Mouse (Mus musculus): Measurements from ENCODE around the gene Ap2a1. TPM values are rescaled to one million over a fixed set of nuclear protein-coding genes. Genes with fewer than 3 reads are reported as not detected.

The Ap2a1 gene
- total RNA-seq, 4 experiments from 2014 or later: 61.0 to 74.9 (median 67.2) TPM

DNA sequence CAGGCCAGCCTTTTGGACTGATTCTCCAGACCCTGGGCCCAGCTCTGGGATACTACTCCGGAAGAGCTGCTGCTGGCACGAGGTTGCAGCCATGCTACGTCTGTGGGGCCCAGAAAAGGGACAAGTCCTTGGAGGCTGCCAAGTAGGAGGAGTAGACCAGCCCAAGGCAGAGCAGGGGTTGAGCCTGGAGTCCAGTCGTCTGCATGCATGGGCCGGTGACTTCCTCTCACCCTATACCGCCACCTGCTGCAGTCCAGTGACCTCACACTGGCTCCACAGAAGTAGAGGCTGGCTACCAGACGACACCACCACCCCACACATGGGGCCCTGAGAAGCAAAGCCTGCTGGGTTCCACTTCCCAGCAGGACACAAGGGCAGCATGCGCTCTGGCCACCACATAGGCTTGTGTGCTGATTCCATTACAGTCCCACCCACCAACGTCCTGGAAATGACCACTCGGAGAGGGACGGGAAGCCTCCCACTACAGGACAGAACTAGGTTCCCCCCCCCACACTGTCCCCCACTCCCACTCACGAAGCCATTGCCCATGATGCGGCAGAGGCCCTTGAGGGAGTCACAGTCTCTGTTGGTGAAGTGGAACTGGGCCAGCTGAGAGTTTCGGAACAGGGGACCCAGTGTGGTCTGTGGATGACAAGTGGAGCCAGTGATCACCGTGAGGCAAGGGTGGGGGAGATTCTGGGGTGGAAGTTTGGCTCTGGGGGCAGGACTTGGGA lies 62.9 kb downstream of the Ap2a1 start:
- peak; percentile 66 for DNase-seq (ENCODE audit: low spot score)

DNA sequence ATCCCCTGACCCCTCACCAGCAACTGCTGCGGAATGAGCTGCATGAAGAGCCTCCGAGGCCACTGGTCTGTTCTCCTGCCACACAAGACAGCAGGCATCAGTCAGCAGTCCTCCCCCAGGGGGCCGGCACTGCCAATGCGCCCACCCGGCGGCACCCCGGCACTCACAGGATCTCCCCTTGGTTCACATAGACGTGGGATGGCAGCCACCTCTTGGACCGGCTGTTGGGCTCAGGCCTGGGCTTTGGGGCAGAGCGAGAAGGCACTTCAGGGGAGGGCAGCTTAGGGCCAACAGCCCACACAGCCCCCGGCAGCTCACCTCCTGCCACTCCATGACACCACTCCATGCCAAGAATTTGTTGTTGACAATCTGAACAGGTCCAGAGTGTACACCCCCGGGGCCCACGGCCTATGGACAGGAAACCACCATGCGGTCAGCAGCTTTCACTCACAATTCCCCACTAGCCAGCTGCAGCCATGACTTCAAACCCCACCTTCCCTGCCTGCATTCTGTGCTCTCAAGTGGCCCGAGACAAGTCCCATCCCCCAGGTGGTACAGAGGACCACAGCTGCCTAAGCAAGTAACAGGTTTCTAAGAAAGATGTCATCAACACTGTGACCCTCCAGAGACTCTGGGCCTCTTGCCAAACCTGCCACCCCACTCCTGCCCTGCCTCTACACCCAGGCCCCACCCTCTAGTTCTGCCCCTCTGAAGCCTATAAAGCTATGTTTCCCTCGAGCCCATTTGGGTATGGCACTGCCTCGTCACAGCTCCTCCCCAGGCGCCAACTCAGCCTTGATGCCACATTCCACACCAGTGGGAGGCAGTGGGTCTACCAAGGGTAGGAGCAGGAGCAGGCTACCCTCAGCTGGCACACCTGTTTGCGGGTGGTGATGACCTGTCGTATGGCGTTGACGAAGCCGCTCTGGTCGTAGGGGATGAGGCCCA lies 64.4 kb downstream of the Ap2a1 start:
- DNase-seq (ENCODE audit: low spot score): no peak

DNA sequence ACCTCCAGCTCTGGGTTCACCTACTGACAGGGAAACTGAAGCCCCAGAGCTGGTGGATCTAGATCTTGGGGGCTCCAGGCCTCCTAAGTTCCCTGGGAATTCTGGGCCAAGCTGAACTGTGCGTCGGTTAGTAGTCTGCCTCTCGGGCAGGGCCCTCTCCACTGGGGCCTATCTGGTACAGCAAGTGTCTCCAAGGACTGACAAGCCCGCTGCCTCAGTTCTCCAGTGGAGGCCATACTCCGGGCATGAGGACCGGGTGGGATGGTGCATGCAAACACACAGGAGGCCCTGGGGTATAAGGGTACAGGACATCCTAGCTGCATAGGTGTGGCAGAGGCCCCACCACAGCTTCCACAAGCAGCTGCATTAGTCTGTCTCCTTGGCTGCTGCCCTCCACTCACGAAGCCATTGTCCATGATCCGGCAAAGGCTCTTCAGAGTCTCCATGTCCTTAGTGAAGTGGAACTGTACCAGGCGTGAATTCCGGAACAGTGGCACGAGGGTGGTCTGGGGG lies 65.3 kb downstream of the Ap2a1 start:
- no peak for DNase-seq (ENCODE audit: low spot score)

DNA sequence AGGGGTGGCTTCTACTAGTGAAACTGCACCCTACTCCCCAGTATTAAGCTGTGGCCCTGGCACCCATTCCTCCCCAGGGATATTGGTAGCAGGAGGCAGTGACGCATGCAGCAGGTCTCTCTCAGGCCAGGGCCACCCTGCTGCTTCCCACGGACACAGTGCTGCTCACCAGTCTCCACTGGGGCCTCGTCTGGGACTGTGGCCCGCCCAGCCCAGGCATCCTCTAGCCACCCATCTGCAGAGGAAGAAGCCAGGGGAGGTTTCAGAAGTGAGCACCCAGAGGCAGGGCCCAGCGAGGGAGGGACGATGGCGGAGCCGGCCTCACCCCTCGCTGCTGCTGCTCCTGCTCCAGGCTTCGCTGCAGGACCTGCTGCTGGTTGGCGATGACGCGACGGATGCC lies 66.1 kb downstream of the Ap2a1 start:
- DNase-seq (ENCODE audit: low spot score): no peak

DNA sequence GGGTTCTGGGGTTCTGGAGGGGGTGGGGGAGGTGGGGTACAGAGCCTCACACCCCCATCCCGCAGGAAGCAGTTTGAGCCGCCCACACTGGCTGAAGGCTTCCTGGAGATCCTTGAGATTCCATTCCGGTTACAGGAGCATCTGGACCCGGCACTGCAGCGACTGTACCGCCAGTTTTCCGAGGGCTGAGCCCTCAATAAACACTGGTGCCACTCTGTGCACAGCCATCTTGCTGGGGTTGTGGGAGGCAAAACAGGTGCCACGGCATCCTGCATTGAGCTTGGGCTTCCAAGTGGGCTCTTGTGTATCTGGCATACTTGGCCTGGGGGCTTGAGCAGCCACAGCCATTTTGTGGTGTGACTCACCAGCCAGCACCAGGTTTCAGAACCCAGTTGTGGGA lies 66.9 kb downstream of the Ap2a1 start:
- no peak for DNase-seq (ENCODE audit: low spot score)

DNA sequence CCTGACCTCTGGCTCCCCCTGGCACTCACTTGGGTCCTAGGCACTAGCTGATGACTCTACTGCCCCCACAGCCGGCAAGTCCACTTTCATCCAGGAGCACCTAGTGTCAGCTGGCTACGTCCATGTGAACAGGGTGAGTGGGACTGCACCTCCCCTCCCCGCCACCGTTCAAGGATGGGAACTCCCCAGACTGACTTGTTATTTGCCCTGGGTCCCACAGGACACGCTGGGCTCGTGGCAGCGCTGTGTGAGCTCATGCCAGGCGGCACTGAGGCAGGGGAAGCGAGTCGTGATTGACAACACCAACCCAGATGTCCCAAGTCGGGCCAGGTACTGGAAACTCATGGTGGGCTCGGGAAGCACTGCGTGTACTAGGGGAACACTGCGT lies 67.9 kb downstream of the Ap2a1 start:
- DNase-seq (ENCODE audit: low spot score): no peak

DNA sequence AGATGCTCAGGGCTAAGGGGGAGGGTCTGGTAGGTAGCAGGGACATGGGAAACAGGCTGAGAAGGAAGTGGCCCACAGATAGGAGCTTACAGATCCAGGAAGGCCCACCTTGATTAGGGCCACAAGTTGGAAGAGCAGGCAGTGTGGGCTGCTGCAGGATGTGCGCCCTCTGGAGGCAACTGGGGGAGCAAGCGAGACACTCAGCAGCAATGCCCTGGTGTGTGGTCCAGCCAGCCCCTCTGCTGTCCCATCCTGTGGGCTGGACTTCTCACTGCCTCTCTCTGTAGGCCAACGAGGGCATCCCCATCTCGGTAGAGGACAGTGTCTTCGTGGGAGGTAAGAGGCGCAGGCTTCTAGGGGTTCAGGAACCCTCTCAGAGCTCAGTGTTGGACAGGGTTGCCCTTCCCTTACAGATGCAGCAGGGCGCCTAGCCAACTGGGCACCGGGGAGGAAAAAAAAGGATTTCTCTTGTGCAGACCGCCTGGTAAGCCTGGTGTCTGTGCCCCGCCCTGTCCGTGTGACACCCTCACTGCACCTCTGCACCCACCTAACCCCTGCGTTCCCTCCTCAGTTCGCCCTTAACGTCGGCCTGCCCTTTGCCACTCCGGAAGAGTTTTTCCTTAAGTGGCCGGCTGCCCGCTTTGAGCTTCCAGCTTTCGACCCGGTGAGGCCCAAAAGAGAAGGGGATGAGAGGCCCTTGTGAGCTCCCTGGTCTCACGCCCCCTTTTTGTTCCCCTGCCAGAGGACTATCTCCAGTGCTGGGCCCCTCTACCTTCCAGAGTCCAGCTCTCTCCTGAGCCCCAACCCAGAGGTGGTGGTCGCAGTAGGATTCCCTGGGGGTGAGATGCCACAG lies 68.5 kb downstream of the Ap2a1 start:
- no peak for DNase-seq (ENCODE audit: low spot score)

DNA sequence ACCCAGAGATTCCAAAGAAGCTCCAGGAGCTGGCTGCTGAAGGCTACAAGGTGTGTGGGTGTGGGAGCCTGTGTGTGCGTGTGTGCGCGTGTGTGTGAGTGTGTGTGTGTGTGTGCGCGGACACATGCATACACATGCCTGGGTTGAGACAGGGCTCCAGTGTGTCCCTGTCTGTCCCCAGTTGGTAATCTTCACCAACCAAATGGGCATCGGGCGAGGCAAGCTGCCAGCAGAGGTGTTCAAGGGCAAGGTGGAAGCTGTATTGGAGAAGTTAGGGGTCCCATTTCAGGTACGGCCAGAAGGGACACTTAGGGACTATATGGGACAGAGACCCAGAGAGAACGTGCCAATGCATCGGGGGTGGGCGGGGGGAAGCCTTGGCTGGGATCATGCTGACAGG lies 69.4 kb downstream of the Ap2a1 start:
- no peak for DNase-seq (ENCODE audit: low spot score)

DNA sequence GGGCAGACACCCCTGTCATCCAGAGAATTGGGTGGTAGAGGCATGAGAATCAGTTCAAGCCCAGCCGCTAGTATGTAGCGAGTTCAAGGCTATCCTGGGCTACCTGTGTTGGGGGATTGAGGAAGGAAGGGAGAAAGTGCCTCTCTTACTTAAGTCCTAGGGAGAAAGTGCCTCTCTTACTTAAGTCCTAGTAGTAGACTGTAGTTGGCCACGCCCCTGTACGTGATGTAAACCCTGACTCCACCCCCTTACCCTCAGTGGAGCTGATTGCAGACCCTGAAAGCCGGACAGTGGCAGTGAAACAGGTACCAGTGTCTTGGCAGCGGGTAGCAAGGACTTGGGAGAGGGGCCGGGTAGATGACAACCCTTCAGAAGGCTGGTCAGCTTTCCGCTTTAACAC lies 71.4 kb downstream of the Ap2a1 start:
- DNase-seq (ENCODE audit: low spot score): no peak

DNA sequence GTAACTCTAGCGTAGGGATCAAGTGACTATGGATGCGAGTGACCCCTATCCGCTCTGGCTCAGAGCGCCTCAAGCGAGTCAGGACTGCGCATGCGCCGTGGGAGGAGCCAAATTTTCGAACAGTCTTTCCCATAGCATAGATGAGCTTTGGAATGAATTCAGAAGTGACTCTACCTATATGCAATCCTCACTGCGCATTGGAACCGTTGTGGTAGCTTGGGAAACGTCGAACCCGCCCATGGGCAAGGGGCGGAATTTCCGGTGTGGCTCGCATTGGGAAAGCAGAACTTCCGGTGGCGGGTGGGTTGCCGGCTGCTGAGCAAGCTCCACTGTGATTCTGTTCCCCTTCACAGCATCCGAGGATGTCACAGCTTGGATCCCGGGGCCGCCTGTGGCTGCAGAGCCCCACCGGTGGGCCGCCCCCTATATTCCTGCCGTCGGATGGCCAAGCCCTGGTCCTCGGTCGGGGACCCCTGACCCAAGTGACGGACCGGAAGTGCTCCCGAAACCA lies 72.2 kb downstream of the Ap2a1 start, which contains the start of gene Pnkp:
Gene Pnkp, plus strand, starts transcription at position 98 of the 511 bp plus-strand sequence.
- DNase-seq (ENCODE audit: low spot score): peak; percentile 85

DNA sequence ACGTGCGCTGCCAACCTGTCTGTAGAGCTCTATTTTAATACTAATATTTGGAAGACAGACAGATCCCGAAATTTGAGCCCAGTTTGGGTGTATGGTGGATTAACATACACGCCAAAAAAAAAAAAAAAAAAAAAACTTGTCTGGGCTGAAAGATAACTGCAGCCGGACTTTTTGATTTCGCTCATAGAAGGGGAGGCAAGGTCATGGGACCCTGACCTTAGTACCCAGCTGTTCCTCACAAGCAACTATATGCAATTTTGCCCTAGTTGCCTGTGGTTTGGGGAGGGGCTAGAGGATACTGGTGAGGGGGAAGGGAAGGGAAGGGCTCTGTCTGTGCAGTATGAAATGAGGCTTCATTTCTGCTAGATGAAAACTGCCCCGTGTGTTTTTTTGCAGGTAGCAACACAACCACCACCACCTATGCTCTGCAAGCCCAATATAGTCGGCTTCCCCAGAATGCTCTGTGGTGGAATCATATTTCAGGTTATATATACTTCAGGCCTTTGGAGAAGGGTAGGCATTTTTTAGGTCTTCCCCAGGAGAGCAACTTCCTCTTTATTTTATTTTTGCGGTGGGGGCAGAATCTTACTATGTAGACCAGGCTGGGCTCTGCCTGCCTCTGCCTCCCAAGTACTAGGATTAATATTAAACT lies 72.9 kb downstream of the Ap2a1 start:
- DNase-seq (ENCODE audit: low spot score): no peak

DNA sequence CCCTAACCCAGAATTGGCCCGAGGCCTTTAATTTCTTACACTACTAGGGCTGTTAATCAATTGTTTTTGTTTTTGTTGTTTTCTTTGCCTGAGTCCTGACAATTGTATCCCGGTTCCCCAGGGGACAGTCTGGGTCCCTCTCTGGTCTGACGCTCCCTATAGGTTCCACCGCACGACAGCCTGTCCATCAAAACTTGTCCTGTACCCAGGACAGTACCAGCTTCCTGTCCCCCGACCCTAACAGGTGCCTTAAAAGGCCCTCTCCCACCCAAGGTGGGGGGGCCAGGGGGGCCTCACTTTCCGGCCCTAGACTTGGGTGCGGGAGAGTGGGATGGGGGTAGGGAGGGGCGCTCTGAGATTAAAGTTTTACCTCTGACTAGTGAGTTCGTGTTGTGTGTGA lies 74.3 kb downstream of the Ap2a1 start:
- DNase-seq (ENCODE audit: low spot score): no peak

DNA sequence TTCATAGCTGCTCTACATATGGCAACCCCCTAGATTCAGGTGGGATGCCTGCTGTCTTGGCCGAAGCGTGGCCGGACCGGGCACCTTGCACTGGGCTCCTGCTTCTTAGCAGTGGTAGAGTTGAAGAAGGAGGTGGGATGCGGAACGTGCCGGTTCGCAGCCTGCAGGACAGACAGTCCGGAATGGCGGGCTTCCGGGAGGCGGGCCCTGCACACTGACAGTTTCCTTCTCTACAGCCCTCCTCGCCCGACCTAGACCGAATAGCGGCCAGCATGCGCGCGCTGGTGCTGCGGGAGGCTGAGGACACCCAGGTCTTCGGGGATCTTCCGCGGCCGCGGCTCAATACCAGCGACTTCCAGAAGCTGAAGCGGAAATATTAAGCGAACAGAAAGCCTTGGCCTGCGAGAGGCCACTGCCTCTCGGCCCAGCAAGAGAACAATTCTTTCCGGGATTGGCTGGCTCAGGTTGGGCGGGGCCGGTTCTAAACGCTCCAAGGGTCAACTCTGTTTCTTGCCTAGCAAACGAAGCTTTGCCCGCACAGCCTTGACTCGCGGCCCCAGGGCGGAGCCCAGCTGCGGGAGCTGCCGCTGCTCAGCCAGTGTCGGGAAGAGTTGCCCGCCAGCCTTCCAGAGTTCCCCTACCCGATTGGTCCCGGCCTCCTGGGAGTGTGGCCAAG lies 74.8 kb downstream of the Ap2a1 start:
- peak; percentile 89 for DNase-seq (ENCODE audit: low spot score)

DNA sequence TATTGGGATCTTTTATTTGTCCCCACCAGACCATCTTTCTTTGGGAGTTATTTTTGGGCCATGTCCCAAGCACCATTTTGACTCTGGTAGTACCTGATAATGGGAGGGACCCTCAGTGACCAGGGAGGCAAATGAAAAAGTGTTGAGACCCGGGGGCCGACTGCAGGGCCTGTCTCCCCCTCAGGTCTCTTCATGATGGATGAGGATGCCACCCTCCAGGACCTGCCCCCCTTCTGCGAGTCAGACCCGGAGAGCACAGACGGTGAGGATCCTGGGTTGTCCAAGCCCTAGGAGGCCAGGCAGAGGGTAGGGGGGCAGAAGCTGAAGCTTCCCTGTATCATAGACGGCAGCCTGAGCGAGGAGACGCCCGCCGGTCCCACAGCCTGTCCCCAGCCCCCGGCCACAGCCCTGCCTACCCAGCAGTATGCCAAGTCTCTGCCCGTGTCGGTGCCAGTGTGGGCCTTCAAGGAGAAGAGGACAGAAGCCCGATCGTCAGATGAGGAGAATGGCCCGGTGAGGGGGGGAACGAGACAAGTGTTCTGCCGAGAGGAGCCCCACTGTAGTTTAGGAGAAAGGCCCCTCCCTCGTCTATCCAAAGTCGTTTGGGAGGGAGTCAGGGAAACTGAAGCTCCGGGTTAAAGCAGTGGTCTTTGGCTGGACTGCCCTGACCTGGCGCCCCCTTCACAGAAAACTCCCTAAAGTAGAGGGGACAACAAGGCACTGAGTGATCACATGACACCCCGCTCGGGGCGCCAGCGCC lies 75.5 kb downstream of the Ap2a1 start:
- no peak for DNase-seq (ENCODE audit: low spot score)

DNA sequence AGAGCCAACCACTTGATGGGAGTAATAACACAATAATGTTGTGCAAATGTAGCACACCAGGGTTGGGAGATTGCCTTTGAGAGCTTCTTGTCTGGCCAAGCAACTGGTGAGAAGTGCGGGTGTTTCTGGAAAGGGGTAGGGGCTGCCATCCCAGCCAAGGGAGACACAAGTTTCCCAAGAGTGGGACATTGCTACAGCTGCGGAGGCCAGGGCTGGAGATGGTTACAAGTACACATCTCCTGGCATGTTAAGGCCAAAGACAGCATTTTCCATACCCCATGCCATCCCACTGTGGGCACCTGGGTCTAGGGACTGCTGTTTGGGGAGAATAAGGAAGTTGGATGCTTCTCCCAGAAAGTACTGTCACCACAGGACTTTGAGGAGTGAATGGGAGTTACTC lies 76.2 kb downstream of the Ap2a1 start:
- DNase-seq (ENCODE audit: low spot score): no peak

DNA sequence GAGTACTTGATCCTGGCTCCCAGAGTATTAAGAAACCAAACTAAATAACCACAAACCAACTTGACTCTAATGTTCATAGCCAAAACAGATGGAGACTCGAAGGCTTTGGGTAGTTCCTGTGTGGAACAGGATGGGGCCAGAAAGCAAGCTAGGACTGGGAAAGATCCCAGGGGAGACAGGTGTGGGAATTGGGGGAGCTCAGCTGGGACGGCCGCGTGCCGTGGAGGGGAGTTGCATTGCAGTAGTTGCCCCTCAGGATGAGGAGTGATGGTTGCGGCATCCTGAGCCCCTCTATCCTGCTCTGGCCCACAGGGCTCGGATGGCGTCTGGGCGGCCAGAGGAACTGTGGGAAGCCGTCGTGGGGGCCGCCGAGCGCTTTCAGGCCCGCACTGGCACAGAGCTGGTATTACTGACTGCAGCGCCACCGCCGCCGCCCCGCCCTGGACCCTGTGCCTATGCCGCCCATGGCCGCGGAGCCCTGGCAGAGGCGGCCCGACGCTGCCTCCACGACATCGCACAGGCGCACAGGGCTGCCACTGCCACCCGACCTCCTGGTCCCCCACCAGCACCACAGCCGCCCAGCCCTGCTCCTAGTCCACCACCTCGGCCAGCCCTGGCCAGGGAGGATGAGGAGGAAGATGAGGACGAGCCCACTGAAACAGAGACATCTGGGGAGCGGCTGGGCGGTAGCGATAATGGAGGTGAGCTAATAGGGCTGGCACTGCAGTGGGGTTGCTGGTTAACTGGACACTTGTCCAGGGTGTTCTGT lies 76.9 kb downstream of the Ap2a1 start:
- DNase-seq (ENCODE audit: low spot score): no peak

DNA sequence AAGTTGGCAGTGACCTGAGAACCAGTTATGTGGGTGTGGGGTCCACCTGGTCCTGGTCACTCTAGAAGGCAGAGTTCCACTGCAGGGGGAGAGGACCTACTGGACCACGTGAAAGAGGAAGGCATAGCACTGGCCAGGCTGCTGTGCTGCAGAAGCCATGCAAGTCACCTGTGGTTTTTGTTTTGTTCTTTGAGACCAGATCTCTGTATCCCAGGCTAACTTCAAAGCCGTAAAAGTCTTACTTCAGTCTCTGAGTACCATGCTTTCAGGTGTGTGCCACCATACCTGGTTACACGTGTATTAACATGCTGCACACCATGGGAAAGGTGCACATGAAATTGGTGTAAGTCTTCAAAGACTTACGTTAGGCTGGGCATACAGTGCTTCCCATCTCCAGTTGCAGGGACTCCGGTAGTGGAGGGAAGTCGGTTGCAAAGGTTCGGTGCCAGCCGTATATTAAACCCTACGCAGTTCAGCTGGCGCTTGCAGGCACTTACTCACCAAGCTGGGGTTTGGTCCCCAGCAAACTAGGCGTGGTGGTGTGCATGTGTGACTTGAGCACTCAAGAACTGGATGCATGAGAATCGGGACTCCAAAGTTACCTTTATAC lies 77.6 kb downstream of the Ap2a1 start:
- DNase-seq (ENCODE audit: low spot score): no peak
